Mouse (Mus musculus) intestine, embryonic 16.5 days (tissue): ENCODE results near the gene Hoxd9. TPM values are rescaled to one million over a fixed set of nuclear protein-coding genes. Genes with fewer than 3 reads are reported as not detected.

Experiments
- ATAC-seq: fragments of 200-750 bp; cut with Nextera tagmentation; 2 replicates; pipeline ENCODE4 v1.8.0; 2017; ENCODE audit warnings: moderate TSS enrichment, moderate library complexity
- H3K27ac ChIP-seq: fragments of 300-500 bp; sonication (generic); 2 replicates; pipeline ENCODE4 v1.5.1; 2014; ENCODE audit warnings: mild to moderate bottlenecking, low read length
- H3K27me3 ChIP-seq: fragments of 300-500 bp; sonication (generic); replicated peaks from 2 replicates; pipeline ENCODE4 v1.6.1; 2014; ENCODE audit warnings: low read length, control low read depth, mixed read lengths; ENCODE audit not compliant: control insufficient read depth, insufficient read depth
- H3K36me3 ChIP-seq: fragments of 300-500 bp; sonication (generic); 2 replicates; pipeline ENCODE4 v1.6.1; 2014; ENCODE audit warnings: low read length, control low read depth; ENCODE audit not compliant: control insufficient read depth, insufficient read depth
- H3K4me1 ChIP-seq: fragments of 300-500 bp; sonication (generic); 2 replicates; pipeline ENCODE4 v1.6.1; 2014; ENCODE audit warnings: low read length, control low read depth, mixed read lengths; ENCODE audit not compliant: control insufficient read depth, insufficient read depth
- H3K4me2 ChIP-seq: fragments of 300-500 bp; sonication (generic); 2 replicates; pipeline ENCODE4 v1.6.1; 2014; ENCODE audit warnings: low read depth, low read length, control low read depth
- H3K4me3 ChIP-seq: fragments of 300-500 bp; sonication (generic); 2 replicates; pipeline ENCODE4 v1.5.1; 2014; ENCODE audit warnings: mild to moderate bottlenecking, low read length
- H3K9ac ChIP-seq: fragments of 300-500 bp; sonication (generic); 2 replicates; pipeline ENCODE4 v1.6.1; 2014; ENCODE audit warnings: low read depth, low read length
- H3K9me3 ChIP-seq: fragments of 300-500 bp; sonication (generic); 2 replicates; pipeline ENCODE4 v1.6.1; 2016; ENCODE audit warnings: low read length, control low read depth; ENCODE audit not compliant: control insufficient read depth
- WGBS: fragments of 180-500 bp; shearing (Covaris S2); extraction: QIAGEN DNeasy Blood & Tissue Kit; methylation state at CpG from one replicate; pipeline ENCODE4 v1.1.7; 2014; 5-methylcytosine and 5-hydroxymethylcytosine counted together
- polyA plus RNA-seq: library from polyadenylated mRNA; unstranded; fragments of >200 nt; fragmentation: Nextera tagmentation; extraction: Ambion mirVana; gene quantifications from 2 replicates; pipeline ENCODE4 v1.2.1, GENCODE M21; 2015

Hoxd9 gene
- polyA plus RNA-seq, 1 experiment from 2014 or later: 2.5 TPM

DNA sequence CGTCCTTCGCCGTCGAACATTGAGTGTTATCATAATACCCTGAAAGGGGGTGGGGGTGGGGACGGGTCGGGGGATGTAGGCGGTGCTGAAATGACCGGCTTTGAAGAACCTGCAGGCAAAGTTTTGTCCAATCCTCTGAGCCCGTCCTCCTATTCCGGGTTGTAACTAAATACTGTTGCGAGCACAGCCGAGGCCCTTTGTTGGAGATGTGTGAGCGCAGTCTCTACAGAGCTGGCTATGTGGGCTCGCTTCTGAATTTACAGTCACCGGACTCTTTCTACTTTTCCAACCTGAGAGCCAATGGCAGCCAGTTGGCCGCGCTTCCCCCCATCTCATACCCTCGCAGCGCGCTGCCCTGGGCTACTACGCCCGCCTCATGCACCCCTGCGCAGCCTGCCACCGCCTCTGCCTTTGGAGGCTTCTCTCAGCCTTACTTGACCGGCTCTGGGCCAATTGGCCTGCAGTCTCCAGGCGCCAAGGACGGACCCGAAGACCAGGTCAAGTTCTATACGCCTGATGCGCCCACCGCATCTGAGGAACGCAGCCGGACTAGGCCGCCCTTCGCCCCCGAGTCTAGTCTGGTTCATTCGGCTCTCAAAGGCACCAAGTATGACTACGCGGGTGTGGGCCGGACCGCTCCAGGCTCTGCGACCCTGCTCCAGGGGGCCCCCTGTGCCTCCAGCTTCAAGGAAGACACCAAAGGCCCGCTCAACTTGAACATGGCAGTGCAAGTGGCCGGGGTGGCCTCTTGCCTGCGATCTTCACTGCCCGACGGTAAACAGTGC, 22.5 kb upstream of the Hoxd9 start, which contains the start of gene Hoxd12:
Hoxd12 (plus strand) TSS at position 133 of the 785 bp plus-strand sequence.
- Histone ChIP-seq H3K27ac (no peak within 1 kb of the TSS), H3K36me3 (no peaks in the 10 kb centered on the region), H3K4me1 (0 out of 2 replicates have a peak, but pooled peaks cover 2% of the 10 kb centered on the region), H3K4me3 (no peak within 1 kb of the TSS), H3K27me3 (peaks cover 84% of the 10 kb centered on the region), H3K9ac (no peak within 1 kb of the TSS), H3K9me3 (no peaks in the 10 kb centered on the region), H3K4me2 (no peak within 1 kb of the TSS)
- 3% methylated on average over 47 of the region's 47 CpGs for WGBS
- 0 out of 2 replicates have a peak, but pooled peaks have one; percentile 19 for ATAC-seq

DNA sequence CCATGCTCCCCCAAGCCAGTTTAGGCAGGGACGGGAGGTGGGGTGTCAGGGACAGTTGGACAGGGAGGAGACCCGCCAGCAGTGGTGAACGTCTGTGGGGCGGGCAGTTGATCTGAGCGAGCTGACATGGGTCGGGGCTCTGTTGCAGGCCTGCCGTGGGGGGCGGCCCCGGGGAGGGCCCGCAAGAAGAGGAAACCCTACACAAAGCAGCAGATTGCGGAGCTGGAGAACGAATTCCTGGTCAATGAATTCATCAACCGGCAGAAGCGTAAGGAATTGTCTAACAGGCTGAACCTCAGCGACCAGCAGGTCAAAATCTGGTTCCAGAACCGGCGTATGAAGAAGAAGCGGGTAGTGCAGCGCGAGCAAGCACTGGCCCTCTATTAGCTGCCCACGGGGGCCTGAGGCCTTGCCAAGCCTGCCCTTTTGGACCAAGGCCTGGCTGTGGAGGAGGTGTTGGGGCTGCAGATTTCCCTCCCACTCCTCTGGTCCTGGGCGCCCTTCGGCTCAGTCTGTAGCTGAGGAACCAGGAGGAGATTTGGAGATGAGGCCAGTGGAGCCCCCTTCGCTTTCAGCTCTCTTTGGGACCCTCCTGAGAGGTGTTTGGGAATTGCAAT, 21.8 kb upstream of the Hoxd9 start:
- Histone ChIP-seq H3K4me1 (0 out of 2 replicates have a peak, but pooled peaks cover 2% of the 10 kb centered on the region), H3K9ac (no peak overlapping the region), H3K27ac (no peak overlapping the region), H3K36me3 (no peaks in the 10 kb centered on the region), H3K4me2 (no peak overlapping the region), H3K4me3 (no peak overlapping the region), H3K27me3 (peaks cover 88% of the 10 kb centered on the region), H3K9me3 (no peaks in the 10 kb centered on the region)
- WGBS: 7% methylated on average over 24 of the region's 24 CpGs
- no peak for ATAC-seq

DNA sequence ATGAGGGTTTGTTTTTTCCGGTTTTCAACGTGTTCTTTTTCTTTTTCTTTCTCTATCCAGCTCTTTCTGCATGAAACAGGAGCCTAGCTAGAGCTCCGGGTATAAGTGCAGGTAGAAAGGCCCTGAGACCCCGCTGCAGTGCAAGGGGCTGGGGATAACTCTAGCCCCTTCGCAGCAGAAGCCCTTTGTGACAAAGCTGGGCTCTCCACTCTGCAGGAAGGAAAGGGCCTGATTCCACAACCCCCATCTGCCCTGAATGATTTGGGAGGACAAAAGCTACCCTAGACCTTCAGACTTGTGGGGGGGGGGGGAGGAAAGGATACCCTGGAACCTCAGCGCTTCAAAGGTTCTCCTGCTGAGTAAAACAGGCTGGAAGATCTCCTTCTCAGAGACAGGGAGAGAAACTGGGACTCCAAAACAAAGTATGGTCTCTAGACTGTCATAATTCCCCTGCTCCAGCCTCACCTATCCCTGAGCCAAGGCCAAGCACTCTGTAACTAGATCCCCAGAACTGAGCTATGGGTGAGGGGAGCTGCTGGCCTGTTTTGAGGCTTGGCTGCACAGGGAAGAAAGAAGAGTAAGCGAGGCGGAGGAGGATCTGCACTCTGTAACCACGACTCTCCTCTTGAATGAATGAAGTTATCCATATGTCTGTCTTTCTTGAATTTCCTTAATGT, 21.0 kb upstream of the Hoxd9 start:
- Histone ChIP-seq H3K27ac (no peak overlapping the region), H3K27me3 (peaks cover 93% of the 10 kb centered on the region), H3K9me3 (no peaks in the 10 kb centered on the region), H3K36me3 (no peaks in the 10 kb centered on the region), H3K4me3 (no peak overlapping the region), H3K4me1 (0 out of 2 replicates have a peak, but pooled peaks cover 2% of the 10 kb centered on the region), H3K4me2 (no peak overlapping the region), H3K9ac (no peak overlapping the region)
- 5% methylated on average over 9 of the region's 9 CpGs for WGBS
- ATAC-seq: no peak

DNA sequence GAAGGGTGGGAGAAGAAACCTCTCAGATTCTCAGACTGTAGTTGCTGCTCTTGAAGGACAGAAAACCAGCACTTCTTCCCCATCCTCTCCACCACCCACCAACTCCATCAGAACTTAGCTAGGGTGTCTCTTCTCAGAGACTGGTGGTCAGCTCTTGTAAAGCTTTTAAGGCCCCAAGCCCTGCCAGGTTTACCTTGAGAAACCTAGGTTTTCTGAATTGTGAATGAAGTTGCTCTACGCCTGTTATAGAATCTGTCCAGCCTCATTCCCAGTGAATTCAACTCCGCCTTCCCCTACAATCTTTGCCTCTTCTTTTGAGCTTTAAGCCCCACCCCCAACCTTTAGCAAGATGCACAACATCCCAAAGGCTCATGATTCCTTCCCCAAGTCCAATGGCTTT, 20.4 kb upstream of the Hoxd9 start:
- Histone ChIP-seq H3K36me3 (no peaks in the 10 kb centered on the region), H3K27me3 (peaks cover 93% of the 10 kb centered on the region), H3K9me3 (no peaks in the 10 kb centered on the region), H3K4me3 (no peak overlapping the region), H3K4me2 (no peak overlapping the region), H3K4me1 (peaks cover 6% of the 10 kb centered on the region; the same call in 1 of the 2 replicates), H3K27ac (no peak overlapping the region), H3K9ac (no peak overlapping the region)
- WGBS: 32% methylated on average over 2 of the region's 2 CpGs
- no peak for ATAC-seq

DNA sequence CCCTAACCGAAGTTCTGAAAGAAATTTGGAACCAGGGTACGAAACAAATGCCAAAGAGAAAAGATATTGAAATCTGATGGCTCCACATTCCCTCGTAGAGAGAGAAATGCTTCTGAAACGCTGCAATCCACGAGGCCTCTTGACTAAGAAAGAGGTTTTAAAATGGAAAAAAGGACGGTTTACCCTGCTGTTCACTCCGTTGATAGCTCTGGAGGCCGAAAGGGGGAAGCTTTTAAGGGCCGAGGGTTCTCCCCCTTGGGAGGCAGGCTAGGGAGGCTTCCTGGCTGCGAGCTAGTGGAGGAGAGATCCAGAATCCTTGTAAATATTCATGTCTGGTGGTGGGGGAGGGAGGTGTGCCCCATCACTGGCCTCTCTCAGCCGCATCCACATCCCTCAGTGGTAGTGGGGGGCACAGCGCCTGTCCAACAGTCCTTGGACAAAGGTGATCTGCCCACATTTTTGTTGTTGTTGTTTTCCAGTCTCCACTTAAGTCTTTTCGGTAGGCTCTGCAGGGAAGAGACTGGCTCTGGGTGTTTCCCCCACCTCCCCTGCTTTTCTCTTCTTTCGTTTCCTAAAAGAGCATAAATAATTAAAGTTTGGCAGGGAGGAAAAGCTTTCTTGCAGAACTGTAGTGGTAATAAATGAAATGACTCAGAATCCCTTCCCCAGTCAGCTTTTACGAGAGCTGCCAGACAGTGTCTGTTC, 18.5 kb upstream of the Hoxd9 start, which contains the start of gene Hoxd11:
Hoxd11 (plus strand) TSS at position 667 of the 705 bp plus-strand sequence.
- WGBS: 2% methylated on average over 15 of the region's 15 CpGs
- no peaks in the 10 kb centered on the region for H3K36me3 ChIP-seq
- peaks cover 96% of the 10 kb centered on the region for H3K27me3 ChIP-seq
- ATAC-seq: no peak
- H3K9me3 ChIP-seq: no peaks in the 10 kb centered on the region
- H3K4me2 ChIP-seq: no peak within 1 kb of the TSS
- no peak within 1 kb of the TSS for H3K9ac ChIP-seq
- H3K27ac ChIP-seq: no peak within 1 kb of the TSS
- peak within 1 kb of the TSS; percentile 3; the same call in 1 of the 2 replicates for H3K4me3 ChIP-seq
- peaks cover 12% of the 10 kb centered on the region for H3K4me1 ChIP-seq

DNA sequence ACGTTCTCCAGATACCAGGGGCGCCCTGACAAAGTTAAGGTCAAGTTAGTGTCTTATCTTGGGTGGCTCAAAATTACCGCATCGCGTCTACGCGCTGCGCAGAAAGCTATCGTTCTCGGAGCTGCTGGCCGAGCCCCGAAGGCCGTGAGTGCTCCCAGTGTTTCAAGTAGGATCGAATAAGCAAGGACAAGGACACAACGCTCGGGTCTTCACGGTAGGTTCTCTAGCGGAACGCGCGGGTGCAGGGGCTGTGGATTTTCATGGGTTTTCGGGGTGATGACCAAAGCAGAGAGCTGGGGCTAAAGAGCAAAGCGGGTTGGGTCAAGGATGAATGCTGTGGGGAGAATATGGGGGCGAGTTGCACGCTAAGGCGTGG, 17.9 kb upstream of the Hoxd9 start:
- Histone ChIP-seq H3K9me3 (no peaks in the 10 kb centered on the region), H3K36me3 (no peaks in the 10 kb centered on the region), H3K27me3 (peaks cover 95% of the 10 kb centered on the region), H3K9ac (no peak overlapping the region), H3K4me2 (no peak overlapping the region), H3K27ac (no peak overlapping the region), H3K4me1 (peaks cover 12% of the 10 kb centered on the region), H3K4me3 (peak overlapping the region; percentile 3; the same call in 1 of the 2 replicates)
- ATAC-seq: no peak
- WGBS: under 1% methylated on average over 26 of the region's 26 CpGs

DNA sequence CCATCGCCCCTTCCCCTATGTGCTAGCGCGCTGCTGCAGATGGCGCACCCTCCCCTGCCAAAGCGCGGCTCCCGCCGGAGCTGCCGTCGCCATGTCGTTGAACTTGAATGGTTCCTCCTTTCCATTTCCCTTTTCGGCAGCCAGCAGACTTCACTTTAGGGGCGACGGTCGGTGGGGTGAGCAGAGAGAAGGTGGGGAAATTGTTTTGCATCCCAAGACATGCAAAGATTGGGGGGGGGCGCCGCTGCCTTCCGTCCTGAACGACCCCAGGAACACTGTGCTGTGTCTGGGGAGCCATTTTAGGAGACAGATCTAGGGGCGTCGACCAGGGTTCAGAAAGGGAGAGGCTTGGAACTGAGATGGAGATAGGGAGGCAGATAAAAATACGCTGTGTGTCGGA, 17.5 kb upstream of the Hoxd9 start:
- peaks cover 12% of the 10 kb centered on the region for H3K4me1 ChIP-seq
- H3K4me3 ChIP-seq: peak overlapping the region; percentile 3; the same call in 1 of the 2 replicates
- no peak overlapping the region for H3K9ac ChIP-seq
- ATAC-seq: no peak
- H3K36me3 ChIP-seq: no peaks in the 10 kb centered on the region
- H3K27me3 ChIP-seq: peaks cover 93% of the 10 kb centered on the region
- H3K4me2 ChIP-seq: no peak overlapping the region
- H3K27ac ChIP-seq: no peak overlapping the region
- WGBS: 2% methylated on average over 23 of the region's 23 CpGs
- no peaks in the 10 kb centered on the region for H3K9me3 ChIP-seq

DNA sequence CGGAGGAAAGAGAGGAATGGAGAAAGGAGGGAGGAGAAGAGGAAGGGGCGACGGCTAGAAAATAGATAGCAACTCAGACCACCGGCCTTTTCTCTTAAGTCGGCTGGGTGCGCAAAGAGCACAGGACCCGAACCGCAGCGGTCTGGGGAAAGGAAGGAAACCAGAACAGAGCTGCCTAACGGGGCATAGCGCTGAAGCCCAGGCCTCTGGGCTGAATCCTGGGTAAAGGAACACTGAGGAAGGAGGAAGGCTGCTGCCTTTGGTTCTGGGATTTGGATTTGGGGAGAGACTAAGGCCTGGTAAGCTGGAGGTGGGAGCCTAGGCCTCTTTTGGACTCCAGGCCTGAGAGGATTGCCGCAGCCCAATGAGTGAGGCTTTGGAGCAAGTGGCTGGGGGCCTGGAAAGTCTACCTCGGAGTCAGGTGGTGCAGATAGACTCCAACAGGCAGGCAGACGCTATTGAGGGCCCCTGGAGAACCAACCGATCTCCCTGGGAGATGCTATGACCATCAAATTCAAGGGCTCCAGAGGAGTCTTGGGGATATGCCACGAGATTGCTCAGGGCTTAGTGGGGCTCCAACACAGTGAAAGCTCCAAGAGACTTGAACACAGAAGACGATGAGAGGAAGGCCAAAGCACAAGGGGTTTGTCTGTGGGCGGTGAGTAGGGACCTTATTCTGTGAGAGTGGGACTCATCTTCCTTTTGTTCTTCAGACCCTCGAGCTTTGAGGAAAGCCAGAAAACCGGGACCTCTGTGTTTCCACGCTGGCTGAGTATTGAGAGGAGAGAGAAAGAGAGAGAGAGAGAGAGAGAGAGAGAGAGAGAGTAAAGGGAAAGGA, 16.7 kb upstream of the Hoxd9 start:
- H3K9ac ChIP-seq: no peak overlapping the region
- 3% methylated on average over 21 of the region's 21 CpGs for WGBS
- no peaks in the 10 kb centered on the region for H3K36me3 ChIP-seq
- H3K27me3 ChIP-seq: peaks cover 91% of the 10 kb centered on the region
- ATAC-seq: no peak
- no peak overlapping the region for H3K4me2 ChIP-seq
- H3K4me3 ChIP-seq: peak overlapping the region; percentile 34; the same call in 1 of the 2 replicates
- no peak overlapping the region for H3K27ac ChIP-seq
- no peaks in the 10 kb centered on the region for H3K9me3 ChIP-seq
- H3K4me1 ChIP-seq: peaks cover 12% of the 10 kb centered on the region
